Mouse (Mus musculus): ENCODE results near the gene Kdelc2. TPM values are rescaled to one million over a fixed set of nuclear protein-coding genes. Genes with fewer than 3 reads are reported as not detected.

Kdelc2 gene
- polyA plus RNA-seq (2016; fragmentation: Nextera tagmentation; extraction: Ambion mirVana) = 8.2 and 8.7 TPM in 2 replicates

GRCm38 (mm10) chr9:53383951-53384866 is at the start of gene Kdelc2:
TSS of gene Kdelc2 (plus strand) at chr9:53384025.
- peak within 1 kb of the TSS; percentile 75 for H3K9ac ChIP-seq
- H3K4me3 ChIP-seq = peak within 1 kb of the TSS; percentile 69
- H3K36me3 ChIP-seq = no peaks in the 10 kb centered on the region
- peak; percentile 97 for ATAC-seq (ENCODE audit: low FRiP score, low read depth)
- no peaks in the 10 kb centered on the region for H3K27me3 ChIP-seq (replicated peaks)
- peak within 1 kb of the TSS; percentile 54 for H3K27ac ChIP-seq
- H3K4me1 ChIP-seq = peaks cover 4% of the 10 kb centered on the region
- peak within 1 kb of the TSS; percentile 95 for H3K4me2 ChIP-seq (replicated peaks)
- under 1% methylated on average over 75 of the region's 75 CpGs for WGBS
- H3K9me3 ChIP-seq = no peaks in the 10 kb centered on the region

- ATAC-seq (ENCODE audit: low FRiP score, low read depth) = no peak
- no peaks in the 10 kb centered on the region for H3K27me3 ChIP-seq (replicated peaks)
- no peak overlapping the region for H3K9ac ChIP-seq
- no peak overlapping the region for H3K4me3 ChIP-seq
- no peaks in the 10 kb centered on the region for H3K4me1 ChIP-seq
- 84% methylated on average over 3 of the region's 3 CpGs for WGBS
- 0 out of 2 replicates have a peak, but pooled peaks cover 5% of the 10 kb centered on the region for H3K9me3 ChIP-seq
- no peak overlapping the region for H3K4me2 ChIP-seq (replicated peaks)
- H3K36me3 ChIP-seq = no peaks in the 10 kb centered on the region
- H3K27ac ChIP-seq = no peak overlapping the region
These were observed 48.7 kb upstream of the Kdelc2 start for GRCm38 (mm10) chr9:53335131-53335530.

- peaks cover 6% of the 10 kb centered on the region; the same call in 1 of the 2 replicates for H3K4me1 ChIP-seq
- no peak for ATAC-seq (ENCODE audit: low FRiP score, low read depth)
- no peak overlapping the region for H3K27ac ChIP-seq
- H3K4me3 ChIP-seq = no peak overlapping the region
- no peak overlapping the region for H3K9ac ChIP-seq
- WGBS = 81% methylated on average over 7 of the region's 7 CpGs
- no peak overlapping the region for H3K4me2 ChIP-seq (replicated peaks)
- H3K36me3 ChIP-seq = no peaks in the 10 kb centered on the region
- no peaks in the 10 kb centered on the region for H3K9me3 ChIP-seq
- no peaks in the 10 kb centered on the region; the same call in 1 of the 2 replicates for H3K27me3 ChIP-seq (replicated peaks)
These were observed 44.2 kb upstream of the Kdelc2 start for GRCm38 (mm10) chr9:53339603-53340002.

- Histone ChIP-seq H3K4me2 (replicated peaks) (peak overlapping the region; percentile 67), H3K27ac (no peak overlapping the region), H3K4me1 (peaks cover 6% of the 10 kb centered on the region; the same call in 1 of the 2 replicates), H3K36me3 (no peaks in the 10 kb centered on the region), H3K27me3 (replicated peaks) (no peaks in the 10 kb centered on the region; the same call in 1 of the 2 replicates), H3K9ac (no peak overlapping the region), H3K4me3 (peak overlapping the region; percentile 31), H3K9me3 (no peaks in the 10 kb centered on the region)
- 45% methylated on average over 17 of the region's 17 CpGs for WGBS
- no peak for ATAC-seq (ENCODE audit: low FRiP score, low read depth)
These were observed 43.4 kb upstream of the Kdelc2 start for GRCm38 (mm10) chr9:53340328-53340916.

GRCm38 (mm10) chr9:53340969-53341368 is 42.9 kb upstream of the Kdelc2 start:
- H3K4me2 ChIP-seq (replicated peaks) = peak overlapping the region; percentile 67
- peaks cover 6% of the 10 kb centered on the region; the same call in 1 of the 2 replicates for H3K4me1 ChIP-seq
- no peak overlapping the region for H3K27ac ChIP-seq
- H3K36me3 ChIP-seq = no peaks in the 10 kb centered on the region
- H3K27me3 ChIP-seq (replicated peaks) = no peaks in the 10 kb centered on the region; the same call in 1 of the 2 replicates
- no peaks in the 10 kb centered on the region for H3K9me3 ChIP-seq
- H3K9ac ChIP-seq = 0 out of 2 replicates have a peak overlapping the region, but pooled peaks have one; percentile 9
- peak overlapping the region; percentile 31 for H3K4me3 ChIP-seq
- ATAC-seq (ENCODE audit: low FRiP score, low read depth) = no peak
- 8% methylated on average over 14 of the region's 14 CpGs for WGBS

- Histone ChIP-seq H3K4me1 (peaks cover 6% of the 10 kb centered on the region; the same call in 1 of the 2 replicates), H3K4me2 (replicated peaks) (no peak overlapping the region), H3K4me3 (no peak overlapping the region), H3K27ac (no peak overlapping the region), H3K9ac (no peak overlapping the region), H3K36me3 (no peaks in the 10 kb centered on the region), H3K9me3 (no peaks in the 10 kb centered on the region), H3K27me3 (replicated peaks) (no peaks in the 10 kb centered on the region; the same call in 1 of the 2 replicates)
- WGBS = 88% methylated on average over 3 of the region's 3 CpGs
- no peak for ATAC-seq (ENCODE audit: low FRiP score, low read depth)
These were observed 41.8 kb upstream of the Kdelc2 start for GRCm38 (mm10) chr9:53341981-53342380.

- Histone ChIP-seq H3K36me3 (no peaks in the 10 kb centered on the region), H3K27ac (no peak overlapping the region), H3K27me3 (replicated peaks) (no peaks in the 10 kb centered on the region; the same call in 1 of the 2 replicates), H3K9ac (no peak overlapping the region), H3K9me3 (no peaks in the 10 kb centered on the region), H3K4me1 (peaks cover 6% of the 10 kb centered on the region; the same call in 1 of the 2 replicates), H3K4me2 (replicated peaks) (no peak overlapping the region), H3K4me3 (no peak overlapping the region)
- WGBS = 87% methylated on average over 9 of the region's 9 CpGs
- no peak for ATAC-seq (ENCODE audit: low FRiP score, low read depth)
These were observed 39.0 kb upstream of the Kdelc2 start for GRCm38 (mm10) chr9:53344646-53345432.

- H3K4me3 ChIP-seq = no peak overlapping the region
- H3K4me1 ChIP-seq = peaks cover 5% of the 10 kb centered on the region; the same call in 1 of the 2 replicates
- no peak overlapping the region for H3K4me2 ChIP-seq (replicated peaks)
- no peak for ATAC-seq (ENCODE audit: low FRiP score, low read depth)
- H3K36me3 ChIP-seq = no peaks in the 10 kb centered on the region
- no peaks in the 10 kb centered on the region for H3K9me3 ChIP-seq
- 16% methylated on average over 3 of the region's 3 CpGs for WGBS
- no peak overlapping the region for H3K27ac ChIP-seq
- no peaks in the 10 kb centered on the region; the same call in 1 of the 2 replicates for H3K27me3 ChIP-seq (replicated peaks)
- no peak overlapping the region for H3K9ac ChIP-seq
These were observed 38.1 kb upstream of the Kdelc2 start for GRCm38 (mm10) chr9:53345728-53346127.

- H3K9ac ChIP-seq = no peak overlapping the region
- H3K36me3 ChIP-seq = no peaks in the 10 kb centered on the region
- H3K27ac ChIP-seq = no peak overlapping the region
- H3K4me3 ChIP-seq = no peak overlapping the region
- H3K27me3 ChIP-seq (replicated peaks) = no peaks in the 10 kb centered on the region
- H3K9me3 ChIP-seq = no peaks in the 10 kb centered on the region
- ATAC-seq (ENCODE audit: low FRiP score, low read depth) = no peak
- no peaks in the 10 kb centered on the region for H3K4me1 ChIP-seq
- no peak overlapping the region for H3K4me2 ChIP-seq (replicated peaks)
- WGBS = 63% methylated on average over 6 of the region's 6 CpGs
These were observed 37.4 kb upstream of the Kdelc2 start for GRCm38 (mm10) chr9:53346402-53346801.

- Histone ChIP-seq H3K27me3 (replicated peaks) (no peaks in the 10 kb centered on the region), H3K36me3 (no peaks in the 10 kb centered on the region), H3K4me1 (no peaks in the 10 kb centered on the region), H3K4me3 (no peak overlapping the region), H3K27ac (no peak overlapping the region), H3K4me2 (replicated peaks) (no peak overlapping the region), H3K9me3 (no peaks in the 10 kb centered on the region), H3K9ac (no peak overlapping the region)
- ATAC-seq (ENCODE audit: low FRiP score, low read depth) = no peak
- 74% methylated on average over 1 of the region's 1 CpGs for WGBS
These were observed 34.6 kb upstream of the Kdelc2 start for GRCm38 (mm10) chr9:53349211-53349610.

- Histone ChIP-seq H3K4me2 (replicated peaks) (no peak overlapping the region), H3K4me1 (no peaks in the 10 kb centered on the region), H3K27ac (no peak overlapping the region), H3K36me3 (no peaks in the 10 kb centered on the region), H3K4me3 (no peak overlapping the region), H3K9me3 (no peaks in the 10 kb centered on the region), H3K9ac (no peak overlapping the region), H3K27me3 (replicated peaks) (no peaks in the 10 kb centered on the region)
- 89% methylated on average over 2 of the region's 2 CpGs for WGBS
- no peak for ATAC-seq (ENCODE audit: low FRiP score, low read depth)
These were observed 33.5 kb upstream of the Kdelc2 start for GRCm38 (mm10) chr9:53350331-53350730.

Data from neural tube, embryonic 12.5 days (tissue).